In the genomic region with DNA sequence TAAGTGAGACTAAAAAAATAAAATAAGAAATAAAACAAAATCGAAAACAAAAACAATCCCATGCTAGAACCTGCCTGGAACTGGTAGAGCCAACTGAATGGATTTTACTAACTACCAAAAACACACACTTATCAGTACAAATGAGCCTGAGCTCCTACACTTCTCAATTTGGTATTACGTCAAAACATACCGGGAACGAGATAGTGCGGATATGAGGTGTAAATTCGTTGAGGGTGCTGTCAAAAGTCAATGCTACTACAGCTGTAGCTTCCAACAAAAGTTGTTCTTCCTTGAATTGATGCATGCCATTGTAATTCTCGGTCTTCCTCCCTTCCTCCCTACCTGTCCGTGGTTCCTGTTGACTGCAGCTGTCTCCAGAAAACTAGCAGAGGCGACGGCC, we compare ENCODE assay signal across 8 mouse cellular contexts. TPM values are rescaled to one million over a fixed set of nuclear protein-coding genes. Genes with fewer than 3 reads are reported as not detected.
DNase-seq lines count a peak whose midpoint lies in the region; ATAC-seq and TF ChIP-seq lines count a peak whose summit lies in the region.

No protein-coding gene starts in this region.

- DNase-seq in lung, embryonic 14.5 days: no peak
- DNase-seq in lung, postnatal 25 days (ENCODE audit: low spot score): no peak
- no peak for DNase-seq in limb, embryonic 14.5 days (ENCODE audit: low spot score)
- DNase-seq in frontal cortex, postnatal 36 days (ENCODE audit: low spot score in 2 of 2): no peak
- no peak for DNase-seq in ovary, postnatal 10 days (ENCODE audit: low spot score)
- DNase-seq in gastrocnemius, adult 18-20 months (ENCODE audit: low spot score): no peak

- H3K4me3 ChIP-seq in lung, embryonic 14.5 days (ENCODE audit: low read depth, low read length): peak overlapping the region; percentile 98
- H3K4me3 ChIP-seq in erythroblast, embryonic 14.5 days (replicated peaks): peak overlapping the region; percentile 96
- H3K4me3 ChIP-seq in limb, embryonic 14.5 days (replicated peaks; ENCODE audit: low read length): peak overlapping the region; percentile 100
- peak overlapping the region; percentile 95 for H3K4me3 ChIP-seq in neural tube, embryonic 15.5 days (replicated peaks)

- H3K9me3 ChIP-seq in lung, embryonic 14.5 days (ENCODE audit: low read depth, low read length): no peaks in the 10 kb centered on the region
- H3K9me3 ChIP-seq in erythroblast, embryonic 14.5 days (ENCODE audit: control insufficient read depth, low read length): no peaks in the 10 kb centered on the region
- no peaks in the 10 kb centered on the region for H3K9me3 ChIP-seq in limb, embryonic 14.5 days (ENCODE audit: control insufficient read depth, low read length)
- no peaks in the 10 kb centered on the region for H3K9me3 ChIP-seq in neural tube, embryonic 15.5 days (replicated peaks)

- H3K4me1 ChIP-seq in lung, embryonic 14.5 days (ENCODE audit: insufficient read depth): 0 out of 2 replicates have a peak, but pooled peaks cover 5% of the 10 kb centered on the region
- peaks cover 22% of the 10 kb centered on the region for H3K4me1 ChIP-seq in erythroblast, embryonic 14.5 days (ENCODE audit: control insufficient read depth)
- H3K4me1 ChIP-seq in limb, embryonic 14.5 days (ENCODE audit: control insufficient read depth, insufficient read depth, low read length): peaks cover 11% of the 10 kb centered on the region
- peaks cover 26% of the 10 kb centered on the region for H3K4me1 ChIP-seq in neural tube, embryonic 15.5 days

- no peak overlapping the region; the same call in 1 of the 2 replicates for H3K27ac ChIP-seq in lung, embryonic 14.5 days (ENCODE audit: low read depth)
- no peak overlapping the region; the same call in 1 of the 2 replicates for H3K27ac ChIP-seq in limb, embryonic 14.5 days (replicated peaks; ENCODE audit: low read depth, low read length)
- peak overlapping the region; percentile 88; the same call in 1 of the 2 replicates for H3K27ac ChIP-seq in neural tube, embryonic 15.5 days (replicated peaks)

- H3K36me3 ChIP-seq in lung, embryonic 14.5 days (ENCODE audit: insufficient read depth): no peaks in the 10 kb centered on the region
- no peaks in the 10 kb centered on the region for H3K36me3 ChIP-seq in erythroblast, embryonic 14.5 days (ENCODE audit: control insufficient read depth)
- no peaks in the 10 kb centered on the region for H3K36me3 ChIP-seq in limb, embryonic 14.5 days (ENCODE audit: control insufficient read depth, insufficient read depth, low read length)
- no peaks in the 10 kb centered on the region for H3K36me3 ChIP-seq in neural tube, embryonic 15.5 days

- no peaks in the 10 kb centered on the region for H3K27me3 ChIP-seq in lung, embryonic 14.5 days (ENCODE audit: insufficient read depth, low read length)
- peaks cover 23% of the 10 kb centered on the region for H3K27me3 ChIP-seq in erythroblast, embryonic 14.5 days (ENCODE audit: control insufficient read depth)
- H3K27me3 ChIP-seq in limb, embryonic 14.5 days (ENCODE audit: control insufficient read depth, insufficient read depth, low read length): no peaks in the 10 kb centered on the region
- H3K27me3 ChIP-seq in neural tube, embryonic 15.5 days (replicated peaks): no peaks in the 10 kb centered on the region

- peak overlapping the region; percentile 99 for H3K9ac ChIP-seq in lung, embryonic 14.5 days
- H3K9ac ChIP-seq in limb, embryonic 14.5 days (ENCODE audit: low read depth, low read length, severe bottlenecking): peak overlapping the region; percentile 99
- peak overlapping the region; percentile 100 for H3K9ac ChIP-seq in neural tube, embryonic 15.5 days (replicated peaks)

- WGBS in lung, embryonic 14.5 days: 11% methylated on average over 10 of the region's 10 CpGs
- WGBS in limb, embryonic 14.5 days: 20% methylated on average over 10 of the region's 10 CpGs
- 17% methylated on average over 10 of the region's 10 CpGs for WGBS in neural tube, embryonic 15.5 days

- peak overlapping the region; percentile 87 for H3K4me2 ChIP-seq in lung, embryonic 14.5 days
- H3K4me2 ChIP-seq in limb, embryonic 14.5 days (replicated peaks; ENCODE audit: low read depth, low read length, severe bottlenecking): peak overlapping the region; percentile 89
- peak overlapping the region; percentile 81 for H3K4me2 ChIP-seq in neural tube, embryonic 15.5 days

- TF ChIP-seq CTCF in lung, embryonic 14.5 days (IDR thresholded peaks at IDR 0.05; ENCODE audit: low read depth): no peak

- peak; percentile 42; the same call in 1 of the 2 replicates for ATAC-seq in lung, embryonic 14.5 days (ENCODE audit: insufficient read depth)
- ATAC-seq in limb, embryonic 14.5 days (ENCODE audit: low FRiP score, low read depth): 0 out of 2 replicates have a peak, but pooled peaks have one; percentile 4
- peak; percentile 21; the same call in 1 of the 2 replicates for ATAC-seq in neural tube, embryonic 15.5 days (ENCODE audit: low FRiP score)

- TF ChIP-seq POLR2A in limb, embryonic 14.5 days (IDR thresholded peaks at IDR 0.05; ENCODE audit: borderline replicate concordance, extremely low read depth, insufficient read depth, insufficient read length): no peak

RNA-seq across cellular contexts. Expression of a gene that starts 0.4 kb away (rescaled TPM):
- polyA plus RNA-seq in lung, embryonic 14.5 days (2014; fragmentation: Nextera tagmentation; extraction: Ambion mirVana): 4.5 and 5.7 TPM in 2 replicates
- polyA plus RNA-seq in erythroblast, embryonic 14.5 days (2012): 0.18 and 0.24 TPM in 2 replicates
- polyA plus RNA-seq in limb, embryonic 14.5 days (2012; rRNA removed): 12.9 and 23.4 TPM in 2 replicates
- polyA plus RNA-seq in limb, embryonic 14.5 days (2014; fragmentation: Nextera tagmentation; extraction: Ambion mirVana): 4.3 and 4.7 TPM in 2 replicates
- 6.4 and 7.1 TPM in 2 replicates for polyA plus RNA-seq in neural tube, embryonic 15.5 days (2015; fragmentation: Nextera tagmentation; extraction: Ambion mirVana)
- total RNA-seq in gastrocnemius, adult 18-20 months (2021): 1 to 10 TPM; 6.6 to 6.9 TPM

RNA-seq across cellular contexts. Expression of a gene that starts 32.3 kb away (rescaled TPM):
- polyA plus RNA-seq in lung, embryonic 14.5 days (2014; fragmentation: Nextera tagmentation; extraction: Ambion mirVana): 26.6 and 27.8 TPM in 2 replicates
- 0.39 and 1.3 TPM in 2 replicates for polyA plus RNA-seq in erythroblast, embryonic 14.5 days (2012)
- polyA plus RNA-seq in limb, embryonic 14.5 days (2012; rRNA removed): 27.6 and 29.4 TPM in 2 replicates
- 17.2 and 18.4 TPM in 2 replicates for polyA plus RNA-seq in limb, embryonic 14.5 days (2014; fragmentation: Nextera tagmentation; extraction: Ambion mirVana)
- polyA plus RNA-seq in neural tube, embryonic 15.5 days (2015; fragmentation: Nextera tagmentation; extraction: Ambion mirVana): 15.9 and 17.3 TPM in 2 replicates
- 10 to 100 TPM; 20.6 to 22.6 TPM for total RNA-seq in gastrocnemius, adult 18-20 months (2021)
